Mouse (Mus musculus) bone marrow, adult 2 months (tissue): Measurements from ENCODE around the gene Tbc1d10a. TPM values are rescaled to one million over a fixed set of nuclear protein-coding genes. Genes with fewer than 3 reads are reported as not detected.

Source experiments
- H3K27ac ChIP-seq: fragments of 200-500 bp; 2 replicates; pipeline ENCODE4 v1.5.1; 2012; ENCODE audit warnings: low read depth, mild to moderate bottlenecking, control low read depth, inconsistent platforms, low read length; ENCODE audit not compliant: control insufficient read depth, poor library complexity, insufficient read depth
- H3K4me1 ChIP-seq: fragments of 200-500 bp; 2 replicates; pipeline ENCODE4 v1.6.1; 2011; ENCODE audit warnings: low read length; ENCODE audit not compliant: control insufficient read depth, insufficient read depth
- H3K4me3 ChIP-seq: fragments of 200-500 bp; replicated peaks from 2 replicates; pipeline ENCODE3; 2011; ENCODE audit warnings: mild to moderate bottlenecking, low read depth, low read length, control low read depth; ENCODE audit not compliant: control insufficient read depth
- CTCF ChIP-seq: fragments of 200-500 bp; IDR thresholded peaks from 2 replicates; pipeline ENCODE4 v1.5.1; 2011; ENCODE audit warnings: low read length, control low read depth; ENCODE audit not compliant: control insufficient read depth, insufficient read depth
- POLR2A ChIP-seq: fragments of 200-500 bp; IDR thresholded peaks from 2 replicates; pipeline ENCODE4 v1.6.1; 2011; ENCODE audit warnings: low read depth, mild to moderate bottlenecking, control low read depth, low read length, borderline replicate concordance; ENCODE audit not compliant: control insufficient read depth
- WGBS: fragments of 180-500 bp; shearing (Covaris S2); methylation state at CpG from one replicate; pipeline ENCODE4 v1.1.7; 2018; 5-methylcytosine and 5-hydroxymethylcytosine counted together
- polyA plus RNA-seq: library from polyadenylated mRNA; stranded (reverse); fragments of >200 nt; gene quantifications from 2 replicates; pipeline ENCODE4 v1.2.4, GENCODE M21; 2011; ENCODE audit warnings: low replicate concordance; ENCODE audit not compliant: missing spikeins, insufficient read depth, insufficient read length

Tbc1d10a gene
- polyA plus RNA-seq, 1 experiment: 13.5 TPM

DNA sequence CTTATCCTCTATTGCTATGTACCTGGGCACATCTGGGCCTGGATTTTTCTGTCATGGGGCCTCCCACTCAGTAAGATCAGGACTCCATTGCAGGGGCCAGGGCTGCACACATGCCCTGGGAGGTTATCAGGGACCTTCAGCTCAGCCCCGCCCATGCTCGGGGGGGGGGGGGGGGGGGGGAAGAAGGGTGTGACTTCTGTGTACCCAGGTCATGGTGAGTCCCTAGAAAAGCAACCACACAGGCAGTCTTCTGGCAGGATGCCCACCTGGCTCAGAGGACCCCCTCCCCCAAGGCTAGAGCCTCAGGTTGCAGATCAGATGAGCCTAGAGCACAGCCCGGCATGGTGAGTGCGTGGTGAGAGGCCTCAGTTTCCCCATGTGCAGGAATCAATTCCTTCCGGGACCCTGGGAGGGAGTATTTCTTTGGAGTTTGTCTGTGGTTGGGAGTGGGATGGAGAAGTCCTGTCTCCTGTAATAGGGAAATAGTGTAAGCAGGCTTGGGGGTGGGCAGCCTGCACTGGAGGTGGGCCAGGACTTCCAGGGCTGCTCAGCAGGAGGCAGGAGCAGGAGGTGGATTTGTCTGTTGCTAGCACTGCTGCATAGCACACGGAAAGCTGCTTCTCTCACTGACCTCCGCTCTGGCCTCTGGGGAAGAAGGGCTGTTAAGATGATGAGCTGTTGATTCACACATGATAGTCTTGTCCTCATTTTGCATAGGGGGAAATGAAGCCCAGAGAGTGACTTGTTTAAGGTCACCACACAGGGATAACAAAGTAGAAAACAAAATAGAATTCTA, 37.0 kb downstream of the Tbc1d10a start:
- Histone ChIP-seq H3K27ac (0 out of 2 replicates have a peak overlapping the region, but pooled peaks have one; percentile 8), H3K4me3 (peak overlapping the region; percentile 25), H3K4me1 (peaks cover 3% of the 10 kb centered on the region)
- no peak for TF ChIP-seq POLR2A
- TF ChIP-seq CTCF: no peak
- WGBS: 57% methylated on average over 7 of the region's 7 CpGs

DNA sequence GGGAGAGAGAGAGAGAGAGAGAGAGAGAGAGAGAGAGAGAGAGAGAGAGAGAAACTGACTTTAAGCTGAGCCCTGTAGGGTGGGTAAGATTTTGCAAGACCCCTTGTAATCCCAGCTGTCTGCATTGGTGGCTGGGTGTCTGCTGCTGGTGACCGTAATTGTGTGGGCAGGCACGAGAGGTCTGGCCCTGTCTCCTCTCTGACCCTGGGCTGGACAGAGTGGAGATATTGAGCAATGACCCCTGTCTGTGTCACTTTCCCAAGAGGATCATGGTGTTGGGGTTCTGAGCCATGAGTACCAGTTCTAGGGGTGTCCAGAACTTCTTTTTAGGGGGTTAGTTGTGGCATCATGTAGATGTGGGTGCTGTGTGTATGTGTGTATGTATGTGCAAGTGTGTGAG, 37.6 kb downstream of the Tbc1d10a start:
- Histone ChIP-seq H3K27ac (no peak overlapping the region), H3K4me1 (peaks cover 3% of the 10 kb centered on the region), H3K4me3 (no peak overlapping the region)
- TF ChIP-seq CTCF (no peak), POLR2A (no peak)
- 47% methylated on average over 2 of the region's 2 CpGs for WGBS

DNA sequence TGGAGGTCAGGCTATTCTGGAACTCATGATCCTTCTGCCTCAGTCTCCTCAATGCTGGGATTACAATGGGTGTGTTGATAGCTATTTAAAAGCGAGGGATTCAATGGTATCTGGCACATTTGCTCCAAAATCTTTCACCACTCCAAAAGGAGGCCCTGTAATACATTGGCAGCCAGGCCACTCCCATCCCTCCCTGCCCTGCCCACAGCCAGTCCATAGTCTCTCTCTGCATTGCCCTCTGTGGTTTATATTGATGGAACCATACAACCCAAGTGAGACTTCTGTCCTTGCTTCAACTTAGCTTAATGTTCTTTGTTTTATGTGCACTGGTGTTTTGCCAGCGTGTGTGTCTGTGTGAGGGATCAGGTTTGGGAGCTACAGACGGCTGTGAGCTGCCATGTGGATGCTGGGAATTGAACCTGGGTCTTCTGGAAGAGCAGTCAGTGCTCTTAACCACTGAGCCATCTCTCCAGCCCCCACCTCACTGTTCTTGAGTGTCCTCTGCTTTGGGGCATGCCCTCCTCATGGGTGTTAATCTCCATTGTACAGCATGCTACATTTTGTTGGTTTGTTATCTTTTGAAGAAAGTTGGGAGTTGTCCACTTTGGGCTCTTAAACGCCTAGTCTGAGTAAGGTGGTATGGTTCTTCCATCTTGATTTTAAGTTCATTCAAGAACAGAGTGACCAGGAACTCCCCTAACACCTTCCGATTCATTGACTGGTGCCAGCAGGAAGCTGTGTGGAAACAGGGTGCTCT, 40.2 kb downstream of the Tbc1d10a start:
- H3K4me1 ChIP-seq: peaks cover 7% of the 10 kb centered on the region; the same call in 1 of the 2 replicates
- H3K27ac ChIP-seq: no peak overlapping the region

GRCm38 (mm10) chr11:4228463-4228862, 41.9 kb downstream of the Tbc1d10a start:
- WGBS: 75% methylated on average over 8 of the region's 8 CpGs
- TF ChIP-seq POLR2A: no peak
- Histone ChIP-seq H3K27ac (no peak overlapping the region), H3K4me3 (no peak overlapping the region), H3K4me1 (peaks cover 10% of the 10 kb centered on the region; the same call in 1 of the 2 replicates)

More for the DNA sequence above, 40.2 kb downstream of the Tbc1d10a start:
- H3K4me3 ChIP-seq: no peak overlapping the region
- 72% methylated on average over 5 of the region's 5 CpGs for WGBS
- TF ChIP-seq CTCF (no peak), POLR2A (no peak)

DNA sequence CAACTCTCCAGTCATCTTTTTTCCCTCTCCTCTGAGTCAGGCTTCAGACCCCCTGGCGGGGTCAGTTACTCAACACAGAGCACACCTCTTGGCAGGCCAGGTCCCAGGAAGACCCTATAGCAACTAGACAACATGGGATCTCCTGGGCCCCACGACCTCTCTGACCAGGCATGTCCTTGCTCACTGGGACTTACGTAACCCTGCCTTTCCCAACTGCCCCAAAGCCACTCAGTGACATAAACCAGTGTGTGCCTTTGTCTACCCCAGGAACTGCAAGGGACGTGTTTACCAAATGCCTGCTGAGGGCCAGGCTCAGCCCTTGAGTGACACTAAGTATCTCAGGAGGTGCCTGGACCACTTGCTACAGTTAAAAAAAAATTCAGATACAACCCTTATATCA, 43.3 kb downstream of the Tbc1d10a start:
- 50% methylated on average over 4 of the region's 4 CpGs for WGBS
- Histone ChIP-seq H3K27ac (no peak overlapping the region), H3K4me3 (no peak overlapping the region), H3K4me1 (peaks cover 8% of the 10 kb centered on the region; the same call in 1 of the 2 replicates)
- TF ChIP-seq POLR2A: no peak
- TF ChIP-seq CTCF: no peak

- Histone ChIP-seq H3K27ac (no peak overlapping the region; the same call in 1 of the 2 replicates), H3K4me3 (no peak overlapping the region), H3K4me1 (peaks cover 10% of the 10 kb centered on the region; the same call in 1 of the 2 replicates)
- 62% methylated on average over 2 of the region's 2 CpGs for WGBS
- no peak for TF ChIP-seq CTCF
- TF ChIP-seq POLR2A: no peak
Observed at GRCm38 (mm10) chr11:4231435-4231834, 44.8 kb downstream of the Tbc1d10a start.

- Histone ChIP-seq H3K27ac (peak overlapping the region; percentile 68), H3K4me1 (peaks cover 10% of the 10 kb centered on the region; the same call in 1 of the 2 replicates), H3K4me3 (no peak overlapping the region)
- TF ChIP-seq CTCF: no peak
- TF ChIP-seq POLR2A: no peak
- 32% methylated on average over 12 of the region's 12 CpGs for WGBS
Observed at GRCm38 (mm10) chr11:4232644-4233043, 46.1 kb downstream of the Tbc1d10a start.

DNA sequence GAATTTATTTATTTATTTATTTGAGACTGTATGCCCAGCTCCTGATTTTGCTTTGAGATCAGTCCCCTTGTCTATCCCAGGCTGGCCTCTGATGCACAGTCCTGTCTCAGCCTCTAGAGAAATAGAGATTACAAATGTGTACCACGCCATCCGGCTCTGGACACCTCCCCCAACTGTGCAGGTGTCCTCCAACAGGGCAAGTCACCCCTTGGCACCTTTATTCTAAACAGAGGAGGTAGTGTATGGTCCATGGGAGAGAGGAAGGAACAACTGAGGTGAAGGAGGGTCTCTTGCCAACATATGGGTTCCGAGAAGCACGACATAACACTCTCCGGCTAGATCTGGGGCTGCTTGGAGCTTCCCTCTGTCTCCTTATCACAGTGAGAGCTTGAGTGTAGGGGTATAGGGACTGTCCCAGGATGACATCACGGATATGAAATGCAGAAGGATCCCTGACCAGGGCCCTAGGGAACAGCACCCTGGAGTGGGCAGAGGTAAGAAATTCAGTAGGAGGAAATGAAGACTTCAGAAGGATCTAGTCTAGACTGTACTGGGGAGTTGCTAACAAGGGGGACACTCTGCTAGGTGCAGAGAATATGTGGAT, 48.6 kb downstream of the Tbc1d10a start:
- Histone ChIP-seq H3K4me3 (no peak overlapping the region), H3K4me1 (peaks cover 9% of the 10 kb centered on the region; the same call in 1 of the 2 replicates), H3K27ac (peak overlapping the region; percentile 56; the same call in 1 of the 2 replicates)
- 87% methylated on average over 6 of the region's 6 CpGs for WGBS
- TF ChIP-seq POLR2A: no peak
- no peak for TF ChIP-seq CTCF
